ENCODE assay signal across 8 mouse cellular contexts in the genomic region with DNA sequence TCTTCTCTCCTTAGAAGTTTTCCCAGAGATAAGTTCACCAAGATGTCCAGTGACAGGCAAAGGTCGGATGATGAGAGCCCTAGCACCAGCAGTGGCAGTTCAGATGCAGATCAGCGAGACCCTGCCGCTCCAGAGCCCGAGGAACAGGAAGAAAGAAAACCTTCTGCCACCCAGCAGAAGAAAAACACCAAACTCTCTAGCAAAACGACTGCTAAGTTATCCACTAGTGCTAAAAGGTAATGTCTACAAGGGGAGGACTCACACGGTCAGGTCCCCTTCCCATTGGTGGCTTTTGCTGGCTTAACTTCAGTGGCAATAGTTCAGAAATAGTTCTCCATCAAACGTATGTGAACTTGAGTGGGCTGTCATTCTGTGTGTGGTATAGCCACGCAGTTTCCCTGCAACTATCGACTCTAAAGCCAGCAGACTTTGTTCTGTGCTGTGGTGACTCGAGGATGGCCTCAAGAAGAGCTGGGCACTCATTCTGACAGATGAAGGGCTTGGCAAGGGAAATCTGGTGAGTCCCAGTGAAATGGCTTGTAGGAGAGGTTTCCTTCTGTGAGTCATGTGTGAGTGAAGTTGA. TPM values are rescaled to one million over a fixed set of nuclear protein-coding genes. Genes with fewer than 3 reads are reported as not detected.
DNase-seq lines count a peak whose midpoint lies in the region; ATAC-seq and TF ChIP-seq lines count a peak whose summit lies in the region.

No protein-coding gene starts in this region.

- peak overlapping the region; percentile 75 for H3K4me2 ChIP-seq in heart, embryonic 16.5 days (ENCODE audit: low read depth, low read length)
- peak overlapping the region; percentile 83 for H3K4me2 ChIP-seq in liver, embryonic 16.5 days (ENCODE audit: low read depth, low read length)

- no peak for ATAC-seq in heart, embryonic 16.5 days (replicated peaks; ENCODE audit: extremely low read depth, insufficient read depth, low FRiP score)
- no peak for ATAC-seq in liver, embryonic 16.5 days (ENCODE audit: low read depth)

- peak overlapping the region; percentile 99 for H3K9ac ChIP-seq in heart, embryonic 16.5 days (ENCODE audit: low read length)
- H3K9ac ChIP-seq in liver, embryonic 16.5 days (ENCODE audit: low read depth, low read length): peak overlapping the region; percentile 99

- no peak for TF ChIP-seq CTCF in small intestine, adult 2 months (IDR thresholded peaks at IDR 0.05; ENCODE audit: extremely low read depth, insufficient read length, insufficient replicate concordance, low read depth, low read length)

- H3K27ac ChIP-seq in heart, embryonic 16.5 days (ENCODE audit: low read length): peak overlapping the region; percentile 99
- peak overlapping the region; percentile 65 for H3K27ac ChIP-seq in liver, embryonic 16.5 days (ENCODE audit: low read length)
- 0 out of 2 replicates have a peak overlapping the region, but pooled peaks have one; percentile 2 for H3K27ac ChIP-seq in small intestine, adult 2 months (ENCODE audit: insufficient read depth, low read depth, low read length)

- peak overlapping the region; percentile 90 for H3K4me3 ChIP-seq in heart, embryonic 16.5 days (ENCODE audit: low read length)
- peak overlapping the region; percentile 93 for H3K4me3 ChIP-seq in liver, embryonic 16.5 days (ENCODE audit: low read depth, low read length)
- H3K4me3 ChIP-seq in small intestine, adult 2 months (ENCODE audit: low read depth, low read length): peak overlapping the region; percentile 36

- H3K27me3 ChIP-seq in heart, embryonic 16.5 days (ENCODE audit: control insufficient read depth, insufficient read depth, low read length): no peaks in the 10 kb centered on the region
- no peaks in the 10 kb centered on the region for H3K27me3 ChIP-seq in liver, embryonic 16.5 days (ENCODE audit: control insufficient read depth, insufficient read depth, low read depth, low read length)
- no peaks in the 10 kb centered on the region for H3K27me3 ChIP-seq in small intestine, adult 2 months (ENCODE audit: control insufficient read depth, insufficient read depth, low read length)

- TF ChIP-seq POLR2A in small intestine, adult 2 months (IDR thresholded peaks at IDR 0.05; ENCODE audit: low read depth, low read length): no peak

- no peaks in the 10 kb centered on the region for H3K9me3 ChIP-seq in heart, embryonic 16.5 days (replicated peaks; ENCODE audit: control insufficient read depth, low read length)
- H3K9me3 ChIP-seq in liver, embryonic 16.5 days (replicated peaks; ENCODE audit: control insufficient read depth, low read length): no peaks in the 10 kb centered on the region

- peaks cover 27% of the 10 kb centered on the region for H3K4me1 ChIP-seq in heart, embryonic 16.5 days (ENCODE audit: control insufficient read depth, insufficient read depth, low read length)
- peaks cover 24% of the 10 kb centered on the region for H3K4me1 ChIP-seq in liver, embryonic 16.5 days (ENCODE audit: control insufficient read depth, low read depth, low read length)
- H3K4me1 ChIP-seq in small intestine, adult 2 months (ENCODE audit: control insufficient read depth, insufficient read depth, insufficient read length, low read length): peaks cover 2% of the 10 kb centered on the region; the same call in 1 of the 2 replicates

- H3K36me3 ChIP-seq in heart, embryonic 16.5 days (ENCODE audit: control insufficient read depth, insufficient read depth): 0 out of 2 replicates have a peak, but pooled peaks cover 5% of the 10 kb centered on the region
- peaks cover 10% of the 10 kb centered on the region for H3K36me3 ChIP-seq in liver, embryonic 16.5 days (ENCODE audit: control insufficient read depth, insufficient read depth)
- no peaks in the 10 kb centered on the region for H3K36me3 ChIP-seq in small intestine, adult 2 months (ENCODE audit: control insufficient read depth, insufficient read depth, low read length)

- 3% methylated on average over 10 of the region's 10 CpGs for WGBS in heart, embryonic 16.5 days
- 14% methylated on average over 10 of the region's 10 CpGs for WGBS in liver, embryonic 16.5 days (ENCODE audit: insufficient replicate concordance)
- 11% methylated on average over 10 of the region's 10 CpGs for WGBS in small intestine, adult 2 months

- DNase-seq in cerebellum, adult 18-20 months: peak; percentile 29 to 36
- DNase-seq in cerebellum, postnatal 4 days (ENCODE audit: low spot score in 2 of 2): no peak
- peak; percentile 44 for DNase-seq in 3T3-L1 (ENCODE audit: low read depth, low spot score)
- peak; percentile 45 to 53 for DNase-seq in cerebellum, postnatal 25 days
- no peak for DNase-seq in frontal cortex, postnatal 25 days (ENCODE audit: low spot score in 2 of 2)

RNA-seq across cellular contexts. Expression of gene Ube2e3, which starts 2.6 kb away (rescaled TPM):
- polyA plus RNA-seq in heart, embryonic 16.5 days (2015; fragmentation: Nextera tagmentation; extraction: Ambion mirVana): 111 and 112 TPM in 2 replicates
- polyA plus RNA-seq in liver, embryonic 16.5 days (2015; fragmentation: Nextera tagmentation; extraction: Ambion mirVana): 79.7 and 82.5 TPM in 2 replicates
- 10.0 and 32.7 TPM in 2 replicates for polyA plus RNA-seq in small intestine, adult 2 months (2012; rRNA removed)

Comparison
In these comparisons a context has a peak if more than half of its experiments do, and no peak if none do; other contexts are left out.
1. DNase-seq: peak in cerebellum, adult 18-20 months (2 of 2), 3T3-L1 (single experiment) and cerebellum, postnatal 25 days (2 of 2); none in cerebellum, postnatal 4 days (0 of 2) and frontal cortex, postnatal 25 days (0 of 2).
2. H3K27ac ChIP-seq: peak in every context shown above with its lines; median percentile 99 in heart, embryonic 16.5 days; 65 in liver, embryonic 16.5 days; 2 in small intestine, adult 2 months.
3. H3K4me3 ChIP-seq: peak in every context shown above with its lines; median percentile 93 in liver, embryonic 16.5 days; 90 in heart, embryonic 16.5 days; 36 in small intestine, adult 2 months.